Mouse (Mus musculus): ENCODE measurements at regions not wholly inside any gene's neighbourhood (a gene's known extent, or its start where the extent isn't known, plus 50 kb on each side); places are given as distances from the start of the nearest gene placed in this dataset.

DNA sequence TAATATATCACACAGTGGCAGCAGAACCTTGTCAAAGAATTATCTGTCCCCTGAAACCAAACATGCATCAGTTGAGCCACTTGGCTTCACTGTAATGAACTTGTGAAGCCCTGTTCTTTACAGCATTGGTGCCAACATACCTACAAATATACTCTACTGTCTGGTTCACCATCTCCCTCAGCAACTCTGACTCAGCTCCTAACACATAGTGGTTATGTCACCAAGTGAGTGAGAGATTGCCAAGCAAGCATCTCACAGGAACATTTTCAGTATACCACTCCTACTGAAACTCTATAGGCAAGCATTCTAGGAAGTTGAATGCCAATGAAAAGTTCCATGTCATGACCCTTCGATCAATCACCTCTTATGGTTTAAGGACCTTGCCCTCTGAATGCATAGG lies 321.2 kb upstream of the Pabpc6 start:
- no peak overlapping the region for H3K4me3 ChIP-seq (replicated peaks)
- 85% methylated on average over 1 of the region's 1 CpGs for WGBS
- no peaks in the 10 kb centered on the region for H3K27me3 ChIP-seq
- no peak overlapping the region for H3K9ac ChIP-seq
- no peaks in the 10 kb centered on the region for H3K9me3 ChIP-seq (replicated peaks)
- H3K36me3 ChIP-seq: no peaks in the 10 kb centered on the region
- ATAC-seq (ENCODE audit: insufficient number of reproducible peaks, low FRiP score, low TSS enrichment, low read depth): no peak
- H3K4me1 ChIP-seq: no peaks in the 10 kb centered on the region
- no peak overlapping the region for H3K4me2 ChIP-seq (replicated peaks)
- no peak overlapping the region for H3K27ac ChIP-seq (replicated peaks)

DNA sequence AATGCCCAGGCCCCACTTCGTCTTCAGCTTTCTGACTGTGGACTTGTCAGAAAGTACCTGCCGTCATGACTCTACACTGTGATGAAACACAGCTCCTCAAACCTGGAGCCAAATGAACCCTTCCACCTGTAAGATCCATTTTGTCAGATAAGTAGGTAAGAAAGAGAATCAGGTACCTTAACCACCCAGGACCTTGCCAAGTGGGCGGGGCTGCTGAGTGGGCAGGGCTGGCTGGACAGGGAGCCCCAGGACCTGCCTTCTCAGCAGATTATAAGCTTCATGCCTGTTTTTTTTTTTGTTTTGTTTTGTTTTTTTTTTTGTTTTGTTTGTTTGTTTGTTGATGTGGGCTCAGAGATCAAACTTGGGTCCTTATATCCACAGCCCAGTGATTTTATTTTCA lies 311.8 kb upstream of the Pabpc6 start:
- H3K27me3 ChIP-seq: no peaks in the 10 kb centered on the region; the same call in 1 of the 2 replicates
- H3K27ac ChIP-seq (replicated peaks): no peak overlapping the region
- ATAC-seq (ENCODE audit: insufficient number of reproducible peaks, low FRiP score, low TSS enrichment, low read depth): no peak
- no peaks in the 10 kb centered on the region for H3K4me1 ChIP-seq
- H3K9ac ChIP-seq: no peak overlapping the region
- no peaks in the 10 kb centered on the region for H3K9me3 ChIP-seq (replicated peaks)
- WGBS: 91% methylated on average over 3 of the region's 3 CpGs
- no peak overlapping the region for H3K4me3 ChIP-seq (replicated peaks)
- H3K4me2 ChIP-seq (replicated peaks): no peak overlapping the region
- H3K36me3 ChIP-seq: no peaks in the 10 kb centered on the region

DNA sequence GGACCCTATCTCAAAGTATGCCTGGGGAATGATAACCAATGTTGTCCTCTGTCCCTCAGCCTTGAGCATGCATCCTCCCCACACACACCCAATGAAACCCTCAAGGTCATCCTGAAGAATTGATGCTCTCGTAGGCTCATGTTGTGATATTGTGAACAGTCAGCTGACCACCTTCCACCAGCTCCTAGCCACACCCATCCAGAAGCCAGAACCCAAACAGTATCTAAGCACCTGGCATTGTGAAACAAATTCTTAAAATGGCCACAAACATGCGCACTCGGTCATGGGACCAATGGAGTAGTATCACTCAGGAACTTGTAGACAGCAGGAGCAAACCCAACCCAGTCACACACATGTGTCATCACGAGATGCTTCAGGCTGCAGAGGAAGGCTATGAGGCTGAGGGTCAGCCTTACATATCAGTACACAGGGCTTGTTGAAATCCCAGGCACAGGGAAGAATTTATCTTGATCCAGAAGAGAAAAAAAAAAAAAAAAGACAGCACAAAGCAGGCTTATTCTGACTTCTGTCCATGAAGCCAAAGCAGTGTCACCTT lies 307.4 kb upstream of the Pabpc6 start:
- Histone ChIP-seq H3K9me3 (replicated peaks) (no peaks in the 10 kb centered on the region), H3K4me2 (replicated peaks) (no peak overlapping the region), H3K36me3 (no peaks in the 10 kb centered on the region), H3K27ac (replicated peaks) (no peak overlapping the region), H3K4me3 (replicated peaks) (no peak overlapping the region), H3K4me1 (no peaks in the 10 kb centered on the region), H3K9ac (no peak overlapping the region), H3K27me3 (no peaks in the 10 kb centered on the region; the same call in 1 of the 2 replicates)
- WGBS: 93% methylated on average over 4 of the region's 4 CpGs
- ATAC-seq (ENCODE audit: insufficient number of reproducible peaks, low FRiP score, low TSS enrichment, low read depth): no peak

DNA sequence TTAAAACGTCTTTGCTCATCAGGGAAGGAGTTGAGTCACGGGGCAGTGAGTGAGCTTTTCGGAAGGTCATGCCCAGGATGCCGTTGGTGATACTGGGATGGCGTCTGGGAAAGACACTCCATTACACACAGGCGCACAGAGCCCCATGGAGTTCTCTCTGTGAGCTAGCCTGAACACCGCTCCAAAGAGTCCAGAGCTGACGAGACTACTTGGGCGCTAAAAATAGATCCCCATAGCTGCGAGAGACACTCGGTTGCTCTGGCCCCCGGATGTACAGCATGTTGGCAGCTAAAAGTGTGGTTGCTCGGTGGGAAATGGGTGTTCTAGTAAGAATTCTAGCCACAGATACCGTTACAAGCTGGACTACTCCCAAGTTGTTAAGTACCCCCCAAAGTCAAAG lies 306.5 kb upstream of the Pabpc6 start:
- Histone ChIP-seq H3K4me1 (no peaks in the 10 kb centered on the region), H3K4me3 (replicated peaks) (no peak overlapping the region), H3K4me2 (replicated peaks) (no peak overlapping the region), H3K36me3 (no peaks in the 10 kb centered on the region), H3K9me3 (replicated peaks) (no peaks in the 10 kb centered on the region), H3K27ac (replicated peaks) (no peak overlapping the region), H3K9ac (no peak overlapping the region), H3K27me3 (no peaks in the 10 kb centered on the region; the same call in 1 of the 2 replicates)
- no peak for ATAC-seq (ENCODE audit: insufficient number of reproducible peaks, low FRiP score, low TSS enrichment, low read depth)
- WGBS: 77% methylated on average over 14 of the region's 14 CpGs

DNA sequence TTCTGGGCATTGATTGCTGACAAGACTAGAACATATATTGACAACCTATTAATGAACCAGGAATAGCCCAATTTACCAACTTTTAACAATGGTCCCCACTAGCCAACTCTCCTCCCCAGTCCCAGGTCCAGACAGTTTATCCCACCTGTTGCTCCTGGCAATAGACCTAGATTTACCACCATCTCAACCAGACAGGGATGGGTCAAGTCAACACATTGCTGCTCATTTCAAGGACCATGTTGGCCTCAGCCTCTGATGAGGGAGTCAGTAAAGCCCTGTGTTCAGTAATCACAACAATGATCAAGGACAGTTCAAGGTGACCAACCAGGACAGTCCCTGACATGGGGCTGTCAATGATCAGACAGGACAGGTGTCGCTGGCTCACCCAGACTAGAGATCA lies 305.6 kb upstream of the Pabpc6 start:
- no peak for ATAC-seq (ENCODE audit: insufficient number of reproducible peaks, low FRiP score, low TSS enrichment, low read depth)
- 89% methylated on average over 1 of the region's 1 CpGs for WGBS
- Histone ChIP-seq H3K9me3 (replicated peaks) (no peaks in the 10 kb centered on the region), H3K27me3 (no peaks in the 10 kb centered on the region; the same call in 1 of the 2 replicates), H3K27ac (replicated peaks) (no peak overlapping the region), H3K4me2 (replicated peaks) (no peak overlapping the region), H3K9ac (no peak overlapping the region), H3K4me3 (replicated peaks) (no peak overlapping the region), H3K36me3 (no peaks in the 10 kb centered on the region), H3K4me1 (no peaks in the 10 kb centered on the region)

DNA sequence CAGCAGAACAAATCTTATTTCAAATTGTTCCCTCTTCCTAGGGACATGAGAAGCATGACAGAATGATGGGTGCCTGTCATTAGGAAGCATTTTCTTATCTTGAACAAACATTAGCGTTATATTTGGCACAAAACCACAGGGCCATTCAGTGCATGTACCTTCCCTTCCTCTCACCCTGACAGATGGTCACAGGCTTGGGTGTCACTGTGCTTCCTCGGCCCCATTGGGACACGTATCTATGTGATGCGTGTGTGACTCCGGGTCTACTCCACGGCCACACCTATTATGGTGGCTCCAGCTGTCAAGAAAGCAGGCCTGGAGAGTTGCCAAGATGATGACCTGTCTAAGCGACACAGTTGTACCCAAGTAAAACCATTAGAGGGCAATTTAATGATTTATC lies 298.5 kb upstream of the Pabpc6 start:
- no peaks in the 10 kb centered on the region for H3K36me3 ChIP-seq
- H3K4me1 ChIP-seq: no peaks in the 10 kb centered on the region
- H3K9ac ChIP-seq: no peak overlapping the region
- 71% methylated on average over 7 of the region's 7 CpGs for WGBS
- no peak overlapping the region for H3K4me2 ChIP-seq (replicated peaks)
- no peak overlapping the region for H3K27ac ChIP-seq (replicated peaks)
- no peaks in the 10 kb centered on the region for H3K27me3 ChIP-seq
- H3K4me3 ChIP-seq (replicated peaks): no peak overlapping the region
- ATAC-seq (ENCODE audit: insufficient number of reproducible peaks, low FRiP score, low TSS enrichment, low read depth): no peak
- H3K9me3 ChIP-seq (replicated peaks): no peaks in the 10 kb centered on the region

DNA sequence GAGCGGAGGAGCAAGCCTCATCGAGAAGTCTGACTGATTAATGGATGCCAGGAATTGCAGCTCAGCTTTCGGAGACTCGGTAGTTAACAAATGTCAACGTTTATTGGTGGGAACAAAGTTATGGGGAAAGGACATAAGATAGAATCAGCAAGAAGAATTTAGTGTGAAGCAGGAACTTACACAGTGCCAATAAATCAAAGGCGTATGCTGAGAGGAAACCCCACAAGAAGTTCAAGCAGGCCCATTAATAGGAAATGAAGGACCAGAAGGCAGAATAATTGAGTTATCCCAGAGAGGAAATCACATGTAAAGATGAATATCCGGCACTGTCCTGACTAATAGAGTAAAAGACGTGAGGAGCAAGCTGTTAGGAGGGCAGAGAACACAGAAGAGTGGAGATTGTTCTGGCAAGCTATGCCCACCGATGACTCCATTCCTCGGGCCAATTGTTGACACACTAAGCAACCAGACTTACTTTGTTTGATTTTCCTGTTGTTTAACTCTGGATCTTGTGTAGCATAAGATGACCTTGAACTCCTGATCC lies 293.4 kb upstream of the Pabpc6 start:
- no peaks in the 10 kb centered on the region for H3K27me3 ChIP-seq
- H3K36me3 ChIP-seq: no peaks in the 10 kb centered on the region
- no peak overlapping the region for H3K4me3 ChIP-seq (replicated peaks)
- H3K9ac ChIP-seq: no peak overlapping the region
- H3K4me1 ChIP-seq: no peaks in the 10 kb centered on the region
- H3K4me2 ChIP-seq (replicated peaks): no peak overlapping the region
- no peak for ATAC-seq (ENCODE audit: insufficient number of reproducible peaks, low FRiP score, low TSS enrichment, low read depth)
- H3K9me3 ChIP-seq (replicated peaks): no peaks in the 10 kb centered on the region
- H3K27ac ChIP-seq (replicated peaks): no peak overlapping the region
- 70% methylated on average over 10 of the region's 10 CpGs for WGBS

DNA sequence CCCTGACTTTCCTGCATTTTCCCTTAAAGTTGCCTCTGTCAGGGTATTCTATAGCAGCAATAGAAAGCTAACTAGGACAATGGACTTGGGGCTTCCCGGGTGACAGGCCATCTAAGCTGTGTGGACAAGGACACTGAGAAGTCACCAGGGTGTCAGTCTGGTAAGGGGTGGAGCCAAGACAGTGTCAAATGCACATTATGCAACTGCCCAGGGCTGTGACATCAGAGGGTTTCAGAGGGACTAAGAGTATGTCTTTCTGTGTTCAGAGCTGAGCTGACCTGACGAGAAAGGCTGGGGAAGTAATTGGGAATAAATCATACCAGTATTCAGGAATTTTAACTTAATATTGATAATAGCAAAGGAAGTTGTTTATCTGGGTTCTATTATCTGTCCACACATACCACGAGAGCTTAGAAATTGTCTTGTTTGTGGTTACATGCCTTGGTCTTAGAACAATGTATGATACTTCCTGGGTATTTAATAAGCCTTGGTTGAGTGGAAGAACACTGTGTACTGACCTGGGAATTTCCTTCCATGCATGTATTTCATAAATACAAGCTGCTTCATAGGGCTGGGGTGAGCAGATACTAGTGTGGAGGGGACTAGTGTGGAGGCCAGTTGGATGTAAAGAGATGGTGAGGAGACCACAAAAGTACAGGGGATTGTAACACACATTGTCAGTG lies 279.6 kb upstream of the Pabpc6 start:
- Histone ChIP-seq H3K4me2 (replicated peaks) (no peak overlapping the region), H3K4me1 (no peaks in the 10 kb centered on the region), H3K36me3 (no peaks in the 10 kb centered on the region), H3K4me3 (replicated peaks) (no peak overlapping the region), H3K9ac (no peak overlapping the region), H3K27ac (replicated peaks) (no peak overlapping the region), H3K9me3 (replicated peaks) (no peaks in the 10 kb centered on the region), H3K27me3 (no peaks in the 10 kb centered on the region)
- no peak for ATAC-seq (ENCODE audit: insufficient number of reproducible peaks, low FRiP score, low TSS enrichment, low read depth)
- WGBS: 70% methylated on average over 3 of the region's 3 CpGs

DNA sequence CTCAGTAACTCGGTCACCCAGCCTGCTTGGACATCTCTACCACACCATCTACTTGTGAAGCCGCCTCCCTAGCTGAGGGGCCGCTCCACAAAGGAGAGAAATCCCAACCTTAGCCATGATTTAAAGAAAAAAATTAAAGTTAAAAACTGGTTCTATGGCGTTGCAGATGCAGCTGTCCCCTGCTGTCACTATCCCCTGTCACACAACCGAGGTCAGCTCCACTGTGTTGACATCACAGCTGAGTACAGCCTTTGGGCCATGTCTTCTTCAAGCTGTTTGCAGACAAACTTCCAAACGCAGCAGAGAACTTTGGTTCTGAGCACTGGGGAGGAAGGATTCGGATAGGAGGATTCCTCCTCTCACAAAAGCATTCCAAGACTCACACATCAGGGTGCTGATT lies 278.1 kb upstream of the Pabpc6 start:
- Histone ChIP-seq H3K4me3 (replicated peaks) (no peak overlapping the region), H3K4me1 (no peaks in the 10 kb centered on the region), H3K36me3 (no peaks in the 10 kb centered on the region), H3K27ac (replicated peaks) (no peak overlapping the region), H3K4me2 (replicated peaks) (no peak overlapping the region), H3K9me3 (replicated peaks) (no peaks in the 10 kb centered on the region), H3K27me3 (no peaks in the 10 kb centered on the region), H3K9ac (no peak overlapping the region)
- no peak for ATAC-seq (ENCODE audit: insufficient number of reproducible peaks, low FRiP score, low TSS enrichment, low read depth)
- 79% methylated on average over 7 of the region's 7 CpGs for WGBS

DNA sequence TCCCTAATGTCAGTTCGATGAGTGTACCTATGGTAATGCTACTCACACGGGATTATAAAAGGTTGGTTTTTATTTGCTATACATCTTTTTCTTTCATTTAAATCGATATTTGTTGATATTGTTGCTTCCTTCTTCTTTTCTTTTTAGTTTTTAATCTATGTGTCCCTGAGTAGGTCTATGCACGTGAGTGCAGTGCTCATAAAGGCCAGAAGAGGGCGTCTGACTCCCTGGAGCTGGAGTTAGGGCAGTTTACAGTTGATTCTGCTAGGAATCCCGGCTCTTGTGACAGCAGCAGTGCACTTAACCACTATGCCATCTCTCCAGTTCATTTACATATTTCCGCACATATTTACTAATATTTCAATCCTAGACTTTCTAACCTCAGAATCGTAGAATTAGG lies 275.0 kb upstream of the Pabpc6 start:
- Histone ChIP-seq H3K27ac (replicated peaks) (no peak overlapping the region), H3K9ac (no peak overlapping the region), H3K4me3 (replicated peaks) (no peak overlapping the region), H3K27me3 (no peaks in the 10 kb centered on the region), H3K4me2 (replicated peaks) (no peak overlapping the region), H3K4me1 (no peaks in the 10 kb centered on the region), H3K9me3 (replicated peaks) (no peaks in the 10 kb centered on the region), H3K36me3 (no peaks in the 10 kb centered on the region)
- 83% methylated on average over 8 of the region's 8 CpGs for WGBS
- ATAC-seq (ENCODE audit: insufficient number of reproducible peaks, low FRiP score, low TSS enrichment, low read depth): no peak

DNA sequence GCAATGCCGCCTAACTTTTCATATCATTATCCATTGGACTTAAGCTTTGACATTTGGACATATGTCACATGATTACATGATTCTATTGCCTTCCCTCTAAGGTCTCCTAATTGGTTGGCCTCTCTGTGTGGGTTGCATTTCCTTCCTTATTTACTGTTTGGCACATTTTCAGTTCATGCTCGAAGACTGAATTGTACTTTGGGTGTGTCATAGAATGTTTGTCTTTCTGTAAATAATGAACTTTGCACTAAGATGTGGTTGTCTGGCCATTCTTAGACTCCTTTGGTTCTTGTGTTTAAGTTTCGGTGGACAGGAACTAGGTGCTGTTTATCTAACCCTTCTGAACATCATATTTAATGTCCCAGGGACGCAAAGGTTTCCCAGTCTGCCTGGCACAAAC lies 272.7 kb upstream of the Pabpc6 start:
- Histone ChIP-seq H3K4me3 (replicated peaks) (no peak overlapping the region), H3K9me3 (replicated peaks) (no peaks in the 10 kb centered on the region), H3K27ac (replicated peaks) (no peak overlapping the region), H3K9ac (no peak overlapping the region), H3K4me2 (replicated peaks) (no peak overlapping the region), H3K36me3 (no peaks in the 10 kb centered on the region), H3K4me1 (no peaks in the 10 kb centered on the region), H3K27me3 (no peaks in the 10 kb centered on the region)
- 75% methylated on average over 4 of the region's 4 CpGs for WGBS
- ATAC-seq (ENCODE audit: insufficient number of reproducible peaks, low FRiP score, low TSS enrichment, low read depth): no peak

DNA sequence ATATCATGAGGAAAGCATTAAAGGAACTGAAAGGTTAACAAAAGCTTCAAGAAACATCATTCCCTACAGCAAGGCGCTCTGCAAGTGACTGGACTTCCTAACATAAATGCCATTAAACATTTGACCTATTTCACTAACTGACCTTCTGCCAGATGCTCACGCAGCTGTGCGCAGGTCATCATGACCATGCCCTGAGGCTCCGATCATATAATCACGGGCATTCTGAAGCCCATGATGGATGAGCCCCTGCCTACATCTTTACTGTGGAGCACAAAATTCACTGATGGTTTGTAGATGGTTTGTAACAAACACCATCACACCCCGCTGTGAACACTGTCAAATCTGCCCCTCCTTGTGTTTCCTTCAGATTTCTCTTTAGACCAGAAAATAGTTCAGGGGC lies 270.1 kb upstream of the Pabpc6 start:
- no peak overlapping the region for H3K4me2 ChIP-seq (replicated peaks)
- 58% methylated on average over 6 of the region's 6 CpGs for WGBS
- H3K4me3 ChIP-seq (replicated peaks): no peak overlapping the region
- no peaks in the 10 kb centered on the region for H3K27me3 ChIP-seq
- H3K9ac ChIP-seq: no peak overlapping the region
- ATAC-seq (ENCODE audit: insufficient number of reproducible peaks, low FRiP score, low TSS enrichment, low read depth): no peak
- H3K27ac ChIP-seq (replicated peaks): no peak overlapping the region
- no peaks in the 10 kb centered on the region for H3K9me3 ChIP-seq (replicated peaks)
- H3K4me1 ChIP-seq: no peaks in the 10 kb centered on the region
- no peaks in the 10 kb centered on the region for H3K36me3 ChIP-seq

Measured in embryonic facial prominence, embryonic 15.5 days (tissue).